16 mouse cellular contexts compared by ENCODE assay signal in the genomic region with DNA sequence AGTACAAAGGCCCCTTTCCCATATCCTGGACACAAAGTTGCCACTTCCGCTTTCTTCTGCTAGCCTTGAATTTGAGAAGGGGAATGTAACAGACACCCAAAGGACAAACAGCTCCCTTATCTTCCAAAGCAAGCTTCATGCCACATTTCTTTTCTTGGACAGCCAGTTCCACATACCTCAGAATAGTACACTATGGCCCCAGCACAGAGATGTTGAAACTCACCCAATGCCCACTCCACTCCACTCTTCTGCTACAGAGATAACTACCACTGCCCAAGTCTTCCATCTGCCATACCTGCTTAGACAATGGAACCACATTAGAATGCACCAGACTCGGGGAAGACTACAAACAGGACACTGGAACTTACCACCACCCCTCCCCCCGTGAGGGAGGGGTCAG.
A peak's percentile ranks its signal among the peaks of the same experiment; 100 is the strongest.
DNase-seq lines count a peak whose midpoint lies in the region; ATAC-seq and TF ChIP-seq lines count a peak whose summit lies in the region.
"Had no signal": no experiment of that assay in that cellular context is flagged by ENCODE, and none has a peak within 500 bp of the region (broad histone marks: within the 10 kb centered on the region; RNA-seq: fewer than 3 reads in every experiment).

No protein-coding gene starts in this region.

- H3K4me2 ChIP-seq in hindbrain, embryonic 15.5 days = no peak overlapping the region
- H3K4me2 ChIP-seq in lung, postnatal 0 days (replicated peaks; ENCODE audit: low read depth, low read length) = no peak overlapping the region
- no peak overlapping the region for H3K4me2 ChIP-seq in heart, embryonic 16.5 days (ENCODE audit: low read depth, low read length)
- H3K4me2 ChIP-seq: liver, embryonic 13.5 days; midbrain, embryonic 12.5 days; neural tube, embryonic 15.5 days had no signal

- H3K36me3 ChIP-seq in hindbrain, embryonic 15.5 days = no peaks in the 10 kb centered on the region
- H3K36me3 ChIP-seq in hindbrain, embryonic 10.5 days = no peaks in the 10 kb centered on the region
- H3K36me3 ChIP-seq in lung, postnatal 0 days (ENCODE audit: insufficient read depth, low read length) = no peaks in the 10 kb centered on the region
- H3K36me3 ChIP-seq in heart, embryonic 16.5 days (ENCODE audit: control insufficient read depth, insufficient read depth) = no peaks in the 10 kb centered on the region
- H3K36me3 ChIP-seq: liver, embryonic 13.5 days; midbrain, embryonic 12.5 days; neural tube, embryonic 15.5 days had no signal

- H3K4me1 ChIP-seq in hindbrain, embryonic 15.5 days (replicated peaks) = peaks cover 20% of the 10 kb centered on the region
- H3K4me1 ChIP-seq in hindbrain, embryonic 10.5 days (replicated peaks) = peaks cover 16% of the 10 kb centered on the region
- peaks cover 7% of the 10 kb centered on the region; the same call in 1 of the 2 replicates for H3K4me1 ChIP-seq in lung, postnatal 0 days (ENCODE audit: insufficient read depth, low read depth, low read length)
- H3K4me1 ChIP-seq in lung, adult 2 months (ENCODE audit: control insufficient read depth, insufficient read depth, low read length) = peaks cover 19% of the 10 kb centered on the region
- H3K4me1 ChIP-seq in heart, embryonic 16.5 days (ENCODE audit: control insufficient read depth, insufficient read depth, low read length) = peaks cover 54% of the 10 kb centered on the region
- H3K4me1 ChIP-seq: liver, embryonic 13.5 days had no signal

- 65% methylated on average over 3 of the region's 3 CpGs for WGBS in hindbrain, embryonic 15.5 days
- WGBS in hindbrain, embryonic 10.5 days = 76% methylated on average over 3 of the region's 3 CpGs
- 60% methylated on average over 3 of the region's 3 CpGs for WGBS in lung, postnatal 0 days
- WGBS in lung, adult 2 months = 65% methylated on average over 3 of the region's 3 CpGs
- 64% methylated on average over 3 of the region's 3 CpGs for WGBS in heart, embryonic 16.5 days

- no peak overlapping the region for H3K4me3 ChIP-seq in hindbrain, embryonic 15.5 days
- H3K4me3 ChIP-seq in hindbrain, embryonic 10.5 days = no peak overlapping the region
- no peak overlapping the region for H3K4me3 ChIP-seq in lung, postnatal 0 days (ENCODE audit: low read depth, low read length)
- H3K4me3 ChIP-seq in lung, adult 2 months (replicated peaks; ENCODE audit: extremely low read depth, low read depth, low read length) = no peak overlapping the region
- no peak overlapping the region for H3K4me3 ChIP-seq in heart, embryonic 16.5 days (ENCODE audit: low read length)
- H3K4me3 ChIP-seq: liver, embryonic 13.5 days; midbrain, embryonic 12.5 days; neural tube, embryonic 15.5 days had no signal

- TF ChIP-seq EP300 in lung, postnatal 0 days (IDR thresholded peaks at IDR 0.05) = peak; percentile 84

- no peak overlapping the region for H3K9ac ChIP-seq in hindbrain, embryonic 15.5 days
- H3K9ac ChIP-seq in lung, postnatal 0 days (replicated peaks; ENCODE audit: low read depth) = no peak overlapping the region
- no peak overlapping the region for H3K9ac ChIP-seq in heart, embryonic 16.5 days (ENCODE audit: low read length)
- H3K9ac ChIP-seq: liver, embryonic 13.5 days; midbrain, embryonic 12.5 days; neural tube, embryonic 15.5 days had no signal

- TF ChIP-seq CTCF in lung, postnatal 0 days (IDR thresholded peaks at IDR 0.05) = no peak
- TF ChIP-seq CTCF in lung, adult 2 months (IDR thresholded peaks at IDR 0.05; ENCODE audit: insufficient read depth, low read length) = no peak

- no peak for TF ChIP-seq POLR2A in lung, adult 2 months (IDR thresholded peaks at IDR 0.05; ENCODE audit: borderline replicate concordance, extremely low read depth, low read depth, low read length)

- ATAC-seq in hindbrain, embryonic 15.5 days (ENCODE audit: low FRiP score, low read depth) = 0 out of 2 replicates have a peak, but pooled peaks have one; percentile 6
- ATAC-seq in lung, postnatal 0 days = no peak
- no peak for ATAC-seq in heart, embryonic 16.5 days (replicated peaks; ENCODE audit: extremely low read depth, insufficient read depth, low FRiP score)

- no peaks in the 10 kb centered on the region for H3K9me3 ChIP-seq in hindbrain, embryonic 15.5 days
- H3K9me3 ChIP-seq in hindbrain, embryonic 10.5 days = no peaks in the 10 kb centered on the region
- H3K9me3 ChIP-seq in lung, postnatal 0 days (ENCODE audit: low read length) = no peaks in the 10 kb centered on the region
- H3K9me3 ChIP-seq in heart, embryonic 16.5 days (replicated peaks; ENCODE audit: control insufficient read depth, low read length) = no peaks in the 10 kb centered on the region
- H3K9me3 ChIP-seq: liver, embryonic 13.5 days; midbrain, embryonic 12.5 days; neural tube, embryonic 15.5 days had no signal

- no peaks in the 10 kb centered on the region for H3K27me3 ChIP-seq in hindbrain, embryonic 15.5 days
- H3K27me3 ChIP-seq in hindbrain, embryonic 10.5 days (ENCODE audit: insufficient read depth, poor library complexity, severe bottlenecking) = no peaks in the 10 kb centered on the region
- no peaks in the 10 kb centered on the region for H3K27me3 ChIP-seq in lung, postnatal 0 days (replicated peaks; ENCODE audit: insufficient read depth, low read length)
- H3K27me3 ChIP-seq in heart, embryonic 16.5 days (ENCODE audit: control insufficient read depth, insufficient read depth, low read length) = no peaks in the 10 kb centered on the region
- H3K27me3 ChIP-seq: CH12.LX; liver, embryonic 13.5 days; midbrain, embryonic 12.5 days had no signal

- H3K27ac ChIP-seq in hindbrain, embryonic 15.5 days (replicated peaks) = no peak overlapping the region
- no peak overlapping the region for H3K27ac ChIP-seq in hindbrain, embryonic 10.5 days
- no peak overlapping the region for H3K27ac ChIP-seq in lung, postnatal 0 days (ENCODE audit: low read length)
- peak overlapping the region; percentile 24 for H3K27ac ChIP-seq in heart, embryonic 16.5 days (ENCODE audit: low read length)
- H3K27ac ChIP-seq: liver, embryonic 13.5 days; midbrain, embryonic 12.5 days; neural tube, embryonic 15.5 days had no signal

- peak; percentile 27 for DNase-seq in gastrocnemius, adult 18-20 months (ENCODE audit: low spot score)
- DNase-seq in gastrocnemius, postnatal 4 days (ENCODE audit: low spot score in 2 of 2) = no peak
- DNase-seq in hindbrain, embryonic 10.5 days (ENCODE audit: low spot score) = no peak
- DNase-seq in lung, postnatal 0 days (ENCODE audit: low spot score) = no peak
- no peak for DNase-seq in lung, adult 2 months
- DNase-seq in thymus, postnatal 36 days = no peak
- DNase-seq: adrenal gland, adult 8-10 months; layer of hippocampus, postnatal 36 days; liver, embryonic 13.5 days; right cerebral cortex, postnatal 4 days; thymus, adult 2 months had no signal
